Mouse (Mus musculus): Measurements from ENCODE around the gene Ypel3. TPM values are rescaled to one million over a fixed set of nuclear protein-coding genes. Genes with fewer than 3 reads are reported as not detected.

The Ypel3 gene
- total RNA-seq, 4 experiments from 2014 or later, result 46.6 to 99.6 (median 72.6) TPM

- no peak for DNase-seq (ENCODE audit: low spot score)
These were observed 16.9 kb downstream of the Ypel3 start for GRCm38 (mm10) chr7:126793456-126794270.

GRCm38 (mm10) chr7:126794271-126794605 lies 17.5 kb downstream of the Ypel3 start:
- no peak for DNase-seq (ENCODE audit: low spot score)

DNA sequence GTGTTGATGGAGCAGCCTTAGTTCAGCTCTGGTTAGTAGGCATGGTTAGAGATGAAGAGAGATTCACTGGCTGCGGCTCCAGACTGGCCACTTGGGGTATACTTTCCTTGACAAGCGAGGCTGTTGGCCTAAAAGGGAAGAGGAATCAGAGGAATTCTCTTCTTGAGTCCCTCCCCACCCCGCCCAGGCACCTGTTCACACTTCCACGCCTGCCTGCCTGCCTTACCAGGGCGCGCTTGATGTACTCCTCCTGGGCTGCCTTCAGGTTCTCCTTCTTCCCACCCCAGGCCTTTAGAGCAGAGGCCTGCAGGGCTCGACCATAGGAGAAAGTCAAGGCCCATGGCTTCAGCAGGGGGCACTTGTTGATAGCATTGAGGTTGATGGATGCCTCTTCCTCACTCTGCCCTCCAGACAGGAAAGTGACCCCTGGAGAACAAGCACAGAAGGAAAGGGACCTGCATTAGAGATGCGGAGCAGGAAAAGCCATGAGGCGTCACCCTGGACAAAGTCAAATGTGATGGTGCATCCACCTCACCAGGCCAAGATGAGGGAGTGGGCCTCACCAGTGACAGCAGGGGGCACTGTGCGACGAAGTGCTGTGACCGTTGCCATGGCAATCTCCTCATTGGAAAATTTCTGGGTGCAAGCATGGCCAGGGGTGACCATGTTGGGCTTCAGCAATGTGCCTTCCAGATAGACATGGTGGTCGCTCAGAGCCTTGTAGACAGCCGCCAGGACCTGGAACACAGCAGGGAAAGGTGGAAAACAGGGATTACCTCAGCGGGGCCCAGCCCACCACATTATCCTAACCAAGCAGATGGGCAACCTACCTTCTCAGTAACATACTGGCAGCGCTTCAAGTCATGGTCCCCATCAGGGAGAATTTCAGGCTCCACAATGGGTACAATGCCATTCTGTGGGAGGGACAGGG lies 18.9 kb downstream of the Ypel3 start:
- DNase-seq (ENCODE audit: low spot score), result no peak

GRCm38 (mm10) chr7:126796350-126796932 lies 19.7 kb downstream of the Ypel3 start:
- no peak for DNase-seq (ENCODE audit: low spot score)

GRCm38 (mm10) chr7:126797411-126798126 lies 20.8 kb downstream of the Ypel3 start, which contains the start of gene Fam57b:
Fam57b (plus strand) TSS chr7:126797668.
- peak; percentile 62 for DNase-seq (ENCODE audit: low spot score)

DNA sequence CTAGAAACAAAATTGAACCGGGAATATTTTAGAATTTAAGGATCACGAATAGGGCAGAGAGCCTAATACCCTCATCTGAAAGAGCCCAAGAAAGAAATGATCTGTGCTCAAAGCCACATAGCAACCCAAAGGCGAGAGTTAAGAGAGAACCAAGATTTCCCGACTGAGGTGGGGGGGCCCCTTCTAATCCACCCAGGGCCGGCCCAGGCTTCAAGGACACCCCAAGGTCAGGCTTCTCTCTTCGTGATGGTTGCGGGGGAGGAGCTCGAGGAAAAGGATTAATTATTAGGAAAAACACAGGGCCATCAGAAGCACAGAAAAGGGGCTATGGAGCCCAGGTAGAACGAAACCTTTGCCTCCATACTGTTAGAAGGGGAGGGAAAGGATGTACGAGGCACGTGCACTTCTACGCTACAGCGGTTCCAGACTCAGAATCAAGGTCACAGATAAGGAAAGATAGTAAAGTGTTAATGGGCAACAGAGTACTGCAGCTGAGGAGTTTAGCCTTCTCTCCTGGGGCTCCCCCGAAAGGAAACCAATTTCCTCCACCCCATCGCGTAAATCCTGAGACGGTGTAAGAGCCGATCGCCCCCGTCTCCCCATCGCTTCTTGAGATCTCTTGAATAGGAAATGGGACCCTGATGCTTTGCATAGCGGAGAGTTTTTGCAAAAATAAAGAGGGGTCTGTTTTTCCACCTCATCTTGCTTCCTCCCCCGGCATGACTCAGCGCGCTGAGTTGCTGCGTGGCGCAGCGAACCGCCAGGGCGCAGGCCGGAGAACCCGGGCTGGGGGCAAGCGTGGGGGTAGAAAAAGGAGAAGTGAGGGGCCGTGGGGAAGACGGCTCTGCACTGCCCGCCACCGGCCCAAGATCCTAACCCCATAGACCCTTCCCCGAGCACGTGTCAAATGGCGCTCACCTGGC lies 21.6 kb downstream of the Ypel3 start:
- DNase-seq (ENCODE audit: low spot score), result no peak

GRCm38 (mm10) chr7:126799050-126799467 lies 22.3 kb downstream of the Ypel3 start:
- peak; percentile 98 for DNase-seq (ENCODE audit: low spot score)

DNA sequence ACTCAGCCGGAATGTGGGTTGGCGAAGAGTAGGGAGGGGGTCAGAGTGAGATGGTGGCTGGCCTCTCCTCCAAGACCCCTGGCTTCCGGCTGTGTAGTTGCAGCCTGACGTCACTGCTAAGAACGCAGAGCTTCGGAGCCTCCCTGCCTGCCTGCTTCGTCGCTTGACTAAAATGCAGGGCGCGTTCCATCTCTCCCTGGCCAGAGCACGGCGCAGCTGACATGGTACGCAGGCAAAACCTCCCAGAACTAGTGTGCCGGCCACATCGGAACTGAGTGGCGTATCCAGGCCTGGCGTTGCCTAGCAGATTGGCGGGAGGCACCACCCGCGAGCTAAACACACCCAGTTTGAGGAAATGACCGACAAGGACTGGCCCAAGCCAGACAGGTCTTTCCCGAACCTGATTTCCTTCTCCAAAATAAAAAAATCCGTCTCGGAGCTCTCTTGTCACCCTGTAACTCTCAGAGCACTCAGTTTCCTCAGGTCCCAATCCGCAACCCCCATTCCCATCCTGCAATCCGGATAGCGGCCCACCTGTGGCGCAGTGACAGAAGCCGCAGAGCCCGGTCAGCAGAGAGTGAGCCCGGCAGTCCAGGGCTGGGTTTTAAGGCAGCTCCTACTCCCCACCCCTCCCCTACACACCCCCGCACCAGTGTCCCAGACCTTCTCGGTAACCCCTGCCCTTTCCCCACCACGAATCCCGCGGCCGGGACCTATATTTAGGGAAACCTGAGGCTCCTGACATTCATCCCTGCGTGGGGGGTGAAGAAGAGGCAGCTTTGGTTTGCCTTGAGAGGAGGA lies 22.9 kb downstream of the Ypel3 start:
- DNase-seq (ENCODE audit: low spot score), result no peak

DNA sequence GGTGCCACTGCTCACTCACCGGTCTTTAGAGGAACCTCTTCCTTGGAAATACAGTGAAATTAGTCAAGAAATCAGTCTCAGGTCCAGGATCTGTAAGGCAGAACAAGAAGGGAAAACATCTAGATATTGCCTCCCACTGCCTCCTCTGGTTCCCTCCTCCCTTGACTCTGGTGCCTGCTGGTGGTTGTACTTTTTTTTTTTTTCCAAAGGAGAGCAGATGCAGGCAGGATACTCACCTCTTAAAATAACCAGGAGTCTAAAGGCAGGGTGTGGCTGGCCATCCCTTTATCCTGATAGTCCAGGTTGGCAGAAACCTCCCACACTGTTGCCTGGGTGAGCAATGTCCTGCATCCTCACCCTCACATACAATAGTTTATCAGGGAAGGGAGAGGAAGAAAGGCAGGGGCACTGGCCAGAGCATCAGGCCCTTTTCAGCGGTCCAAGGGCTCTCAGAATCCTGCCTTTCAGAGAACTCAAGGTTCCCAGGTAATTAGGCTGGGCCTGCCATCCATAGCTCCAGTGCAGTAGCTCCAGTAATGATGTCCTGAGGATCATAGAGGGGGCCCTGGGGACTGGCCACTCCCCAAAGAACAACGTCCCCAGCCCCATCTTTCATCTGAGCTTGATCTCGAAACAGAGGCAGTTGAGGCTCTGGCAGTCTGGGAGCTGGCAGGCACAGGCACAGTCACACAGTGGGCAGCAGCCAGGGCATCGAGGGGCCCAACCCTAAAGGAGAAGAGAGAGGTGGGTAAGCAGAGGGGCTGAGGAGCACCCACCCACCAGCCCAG lies 23.7 kb downstream of the Ypel3 start:
- no peak for DNase-seq (ENCODE audit: low spot score)

DNA sequence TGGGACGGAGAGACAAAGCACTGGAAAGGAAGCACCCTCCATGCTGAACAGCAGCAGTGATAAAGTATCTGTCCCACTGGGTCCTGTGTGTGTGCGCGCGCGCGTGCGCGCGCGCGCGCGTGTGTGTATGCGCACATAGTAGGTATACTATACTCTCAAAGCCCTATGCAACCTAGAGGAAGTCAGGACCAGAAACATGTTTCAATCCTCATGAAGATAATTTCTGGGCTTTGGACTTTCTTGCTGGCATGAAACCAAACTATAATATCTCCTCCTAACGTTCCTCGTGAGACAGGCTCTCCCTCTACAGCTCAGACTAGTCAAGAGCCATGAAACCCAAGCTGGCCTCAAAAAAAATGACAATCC lies 24.3 kb downstream of the Ypel3 start:
- no peak for DNase-seq (ENCODE audit: low spot score)

GRCm38 (mm10) chr7:126802134-126802889 lies 25.6 kb downstream of the Ypel3 start:
- no peak for DNase-seq (ENCODE audit: low spot score)

GRCm38 (mm10) chr7:126803181-126803580 lies 26.4 kb downstream of the Ypel3 start:
- no peak for DNase-seq (ENCODE audit: low spot score)

- no peak for DNase-seq (ENCODE audit: low spot score)
These were observed 27.0 kb downstream of the Ypel3 start for GRCm38 (mm10) chr7:126803751-126804150.

DNA sequence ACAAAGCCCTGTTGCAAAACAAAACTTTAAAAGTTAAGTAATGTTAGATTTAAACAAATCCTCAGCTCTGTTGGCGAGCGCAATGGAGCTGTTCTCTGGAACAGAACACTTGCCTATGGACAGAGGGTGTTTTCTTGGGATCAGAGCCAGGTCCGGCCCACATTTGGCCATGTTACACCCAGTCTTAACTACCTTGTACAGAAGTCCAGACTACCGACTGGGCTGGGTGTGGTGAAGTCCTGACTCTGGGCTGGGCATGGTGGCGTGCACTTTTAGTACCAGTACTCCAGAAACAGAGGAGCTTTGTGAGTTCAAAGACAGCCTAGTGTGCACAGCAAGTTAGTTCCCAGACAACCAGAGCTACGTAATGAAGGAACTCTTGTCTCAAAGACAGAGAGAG lies 30.2 kb downstream of the Ypel3 start:
- DNase-seq (ENCODE audit: low spot score), result no peak

DNA sequence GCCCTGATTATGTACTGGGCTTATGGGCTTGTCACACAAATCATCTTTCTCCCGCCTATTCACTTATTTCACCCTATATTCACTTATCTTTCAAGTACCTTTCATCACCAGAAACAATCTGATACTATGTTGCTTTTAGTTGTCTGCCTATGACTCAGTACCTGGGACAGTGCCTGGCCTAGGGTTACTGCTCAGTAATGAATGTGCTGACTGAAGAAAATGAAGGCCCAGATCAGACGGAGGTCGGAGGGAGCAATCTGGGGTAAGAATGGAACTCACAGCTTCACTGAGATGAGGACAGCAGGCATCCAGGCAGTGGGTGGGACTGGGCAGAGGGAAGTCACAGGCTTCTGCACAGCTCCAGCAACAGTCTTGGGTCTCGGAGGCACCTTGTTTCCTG lies 30.6 kb downstream of the Ypel3 start:
- no peak for DNase-seq (ENCODE audit: low spot score)

DNA sequence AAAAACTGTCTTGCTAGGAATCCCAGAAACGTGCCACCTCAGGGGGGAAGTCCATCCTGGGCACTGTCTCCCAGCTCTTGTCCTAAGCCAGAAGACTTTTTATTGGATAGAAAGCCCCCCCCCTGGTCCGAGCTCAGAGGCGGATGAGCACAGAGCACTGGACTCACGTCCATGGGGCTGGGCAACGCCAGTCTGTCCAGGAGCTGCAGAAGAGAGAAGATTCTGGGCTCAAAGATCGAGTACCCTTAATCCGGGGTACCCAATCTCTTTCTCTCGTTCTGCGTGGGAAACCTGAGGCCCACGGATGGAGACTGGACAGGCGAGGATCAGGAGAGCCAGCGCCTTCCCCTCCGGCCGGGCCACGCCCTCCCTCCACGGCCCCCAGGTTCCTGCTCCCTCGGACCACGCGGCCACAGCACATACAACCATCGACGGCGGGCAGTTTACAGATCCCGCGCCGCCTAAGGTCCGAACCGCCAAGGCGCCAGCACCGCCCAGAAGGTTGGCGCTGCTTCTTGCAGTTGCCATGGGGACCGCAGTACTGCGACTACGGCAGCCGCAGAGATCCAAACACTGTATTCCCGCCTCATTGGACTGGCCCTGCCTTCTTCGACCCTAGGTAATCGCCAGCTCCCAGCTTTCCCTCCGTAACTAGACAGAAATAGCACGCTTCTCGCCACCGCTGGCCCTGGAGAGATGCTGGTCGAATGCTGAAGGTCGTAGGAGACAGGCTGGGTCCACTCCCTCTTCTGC lies 32.1 kb downstream of the Ypel3 start:
- DNase-seq (ENCODE audit: low spot score), result peak; percentile 96

DNA sequence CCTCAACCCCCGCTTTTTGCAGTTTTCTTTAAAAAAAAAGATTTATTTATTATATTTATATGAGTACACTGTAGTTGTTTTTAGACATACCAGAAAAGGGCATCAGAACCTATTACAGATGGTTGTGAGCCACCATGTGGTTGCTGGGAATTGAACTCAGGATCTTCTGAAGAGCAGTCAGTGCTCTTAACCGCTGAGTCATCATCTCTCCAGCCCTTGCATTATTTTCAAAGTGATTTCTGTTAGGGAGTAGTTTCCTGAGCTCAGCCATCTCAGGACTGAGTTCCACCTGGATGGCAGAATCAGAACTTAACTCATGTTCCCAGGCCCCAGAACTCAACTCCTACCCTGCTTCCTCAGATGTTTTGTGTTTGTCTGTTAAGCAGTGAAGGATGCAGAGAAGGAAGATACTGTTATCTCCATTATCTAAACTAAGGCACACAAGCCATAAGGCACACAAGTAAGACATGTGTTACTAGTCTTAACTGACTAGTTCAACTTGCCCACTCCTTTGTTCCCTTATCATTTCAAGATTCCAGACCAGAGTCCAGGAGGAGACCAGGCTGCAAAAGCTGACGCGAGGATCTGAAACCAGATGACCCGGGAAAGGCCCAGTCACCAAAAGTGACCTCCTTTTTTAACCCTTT lies 33.1 kb downstream of the Ypel3 start:
- DNase-seq (ENCODE audit: low spot score), result no peak

Measured in heart, adult 8-10 months (tissue).